Mouse (Mus musculus) liver, embryonic 12.5 days (tissue): ENCODE results near the gene Terf2. TPM values are rescaled to one million over a fixed set of nuclear protein-coding genes. Genes with fewer than 3 reads are reported as not detected.
"Not testable (repeated sequence)": the region's sequence is repeated elsewhere in the genome, so short reads cannot be mapped to it uniquely, and the experiment has no call there.

ENCODE experiments used
- ATAC-seq: fragments of 200-750 bp; cut with Nextera tagmentation; 2 replicates; pipeline ENCODE4 v1.8.0; 2017; ENCODE audit warnings: moderate number of reproducible peaks, mild to moderate bottlenecking, moderate library complexity
- H3K27ac ChIP-seq: fragments of 300-500 bp; sonication (generic); 2 replicates; pipeline ENCODE4 v1.5.1; 2016; ENCODE audit warnings: mild to moderate bottlenecking
- H3K27me3 ChIP-seq: fragments of 300-500 bp; sonication (generic); replicated peaks from 2 replicates; pipeline ENCODE4 v1.6.1; 2016; ENCODE audit warnings: mild to moderate bottlenecking, moderate library complexity
- H3K36me3 ChIP-seq: fragments of 300-500 bp; sonication (generic); 2 replicates; pipeline ENCODE4 v1.6.1; 2016; ENCODE audit warnings: mild to moderate bottlenecking, moderate library complexity
- H3K4me1 ChIP-seq: fragments of 300-500 bp; sonication (generic); 2 replicates; pipeline ENCODE4 v1.6.1; 2016
- H3K4me2 ChIP-seq: fragments of 300-500 bp; sonication (generic); 2 replicates; pipeline ENCODE4 v1.6.1; 2016; ENCODE audit warnings: mild to moderate bottlenecking, moderate library complexity
- H3K4me3 ChIP-seq: fragments of 300-500 bp; sonication (generic); 2 replicates; pipeline ENCODE4 v1.5.1; 2016; ENCODE audit warnings: mild to moderate bottlenecking, moderate library complexity
- H3K9ac ChIP-seq: fragments of 300-500 bp; sonication (generic); 2 replicates; pipeline ENCODE4 v1.6.1; 2016; ENCODE audit warnings: mild to moderate bottlenecking, moderate library complexity
- H3K9me3 ChIP-seq: fragments of 300-500 bp; sonication (generic); replicated peaks from 2 replicates; pipeline ENCODE4 v1.6.1; 2016; ENCODE audit warnings: mild to moderate bottlenecking, moderate library complexity
- WGBS: fragments of 180-500 bp; shearing (Covaris S2); methylation state at CpG from one replicate; pipeline ENCODE4 v1.1.7; 2016; ENCODE audit not compliant: insufficient replicate concordance; 5-methylcytosine and 5-hydroxymethylcytosine counted together
- polyA plus RNA-seq: library from polyadenylated mRNA; unstranded; fragments of >200 nt; fragmentation: Nextera tagmentation; extraction: Ambion mirVana; gene quantifications from 2 replicates; pipeline ENCODE4 v1.2.1, GENCODE M21; 2016

Terf2 gene
- polyA plus RNA-seq, 1 experiment from 2014 or later, result 11.5 TPM

DNA sequence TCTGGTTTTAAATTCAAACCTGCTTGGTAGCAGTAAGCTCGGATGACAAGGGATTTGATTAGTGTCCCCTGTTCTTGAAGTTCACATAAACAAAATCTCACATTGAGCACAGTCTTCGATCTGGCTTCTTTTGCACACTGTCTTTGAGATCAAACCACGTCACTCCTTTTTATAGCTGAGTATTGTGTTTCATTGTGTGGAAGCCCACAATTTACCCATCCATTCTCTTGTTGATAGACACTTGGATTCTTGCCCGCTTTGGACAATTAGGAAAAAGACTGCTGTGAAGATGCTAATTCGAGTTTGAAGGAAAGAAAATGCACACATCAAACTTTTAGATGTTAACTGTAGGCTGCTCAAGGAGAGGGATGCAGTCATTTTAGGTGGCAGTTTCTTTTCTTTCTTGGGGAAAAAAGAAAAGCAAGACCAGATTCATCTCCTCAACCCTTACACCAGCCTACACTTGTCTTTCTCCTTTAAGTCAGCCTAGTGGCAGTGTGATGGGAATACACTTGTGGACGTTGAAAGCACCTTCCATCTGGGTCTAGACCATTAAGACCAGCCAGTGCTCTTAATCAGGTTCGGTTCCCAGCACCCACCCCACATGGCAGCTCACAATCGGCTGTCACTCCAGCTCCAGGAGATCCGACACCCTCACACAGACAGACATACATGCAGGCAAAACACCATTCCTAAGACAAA lies 14.4 kb upstream of the Terf2 start:
- ATAC-seq, result no peak
- Histone ChIP-seq H3K36me3 (no peaks in the 10 kb centered on the region), H3K27ac (no peak overlapping the region), H3K9ac (no peak overlapping the region), H3K4me3 (no peak overlapping the region), H3K4me1 (peaks cover 12% of the 10 kb centered on the region), H3K27me3 (no peaks in the 10 kb centered on the region), H3K9me3 (no peaks in the 10 kb centered on the region), H3K4me2 (no peak overlapping the region)
- 64% methylated on average over 9 of the region's 9 CpGs for WGBS

DNA sequence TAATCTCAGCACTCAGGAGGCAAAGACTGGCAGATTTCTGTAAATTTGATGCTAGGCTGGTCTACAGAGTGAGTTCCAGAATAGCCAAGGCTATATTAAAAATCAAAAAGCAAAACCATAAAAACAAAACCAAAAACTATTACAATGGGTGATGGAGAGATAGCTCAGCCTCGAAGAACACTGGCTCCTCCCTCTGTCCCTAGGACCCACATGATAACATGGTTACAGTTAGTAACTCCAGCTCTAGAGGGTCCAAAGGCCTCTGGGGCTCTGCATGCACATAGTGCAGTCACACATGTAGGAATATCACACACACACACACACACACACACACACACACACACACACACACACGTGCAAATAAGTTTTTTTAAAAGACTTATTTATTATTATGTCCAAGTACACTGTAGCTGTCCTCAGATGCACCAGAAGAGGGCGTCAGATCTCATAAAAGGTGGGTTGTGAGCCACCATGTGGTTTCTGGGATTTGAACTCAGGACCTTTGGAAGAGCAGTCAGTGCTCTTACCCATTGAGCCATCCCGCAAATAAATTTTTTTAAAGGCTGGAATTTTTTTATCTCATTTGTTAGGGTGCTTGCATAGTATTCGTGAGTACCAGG lies 13.6 kb upstream of the Terf2 start:
- no peak overlapping the region for H3K4me2 ChIP-seq
- no peak for ATAC-seq
- 56% methylated on average over 5 of the region's 5 CpGs for WGBS
- H3K4me1 ChIP-seq, result peaks cover 8% of the 10 kb centered on the region
- no peak overlapping the region for H3K4me3 ChIP-seq
- H3K27ac ChIP-seq, result no peak overlapping the region
- H3K36me3 ChIP-seq, result no peaks in the 10 kb centered on the region
- H3K9me3 ChIP-seq, result no peaks in the 10 kb centered on the region
- no peak overlapping the region for H3K9ac ChIP-seq
- no peaks in the 10 kb centered on the region for H3K27me3 ChIP-seq

DNA sequence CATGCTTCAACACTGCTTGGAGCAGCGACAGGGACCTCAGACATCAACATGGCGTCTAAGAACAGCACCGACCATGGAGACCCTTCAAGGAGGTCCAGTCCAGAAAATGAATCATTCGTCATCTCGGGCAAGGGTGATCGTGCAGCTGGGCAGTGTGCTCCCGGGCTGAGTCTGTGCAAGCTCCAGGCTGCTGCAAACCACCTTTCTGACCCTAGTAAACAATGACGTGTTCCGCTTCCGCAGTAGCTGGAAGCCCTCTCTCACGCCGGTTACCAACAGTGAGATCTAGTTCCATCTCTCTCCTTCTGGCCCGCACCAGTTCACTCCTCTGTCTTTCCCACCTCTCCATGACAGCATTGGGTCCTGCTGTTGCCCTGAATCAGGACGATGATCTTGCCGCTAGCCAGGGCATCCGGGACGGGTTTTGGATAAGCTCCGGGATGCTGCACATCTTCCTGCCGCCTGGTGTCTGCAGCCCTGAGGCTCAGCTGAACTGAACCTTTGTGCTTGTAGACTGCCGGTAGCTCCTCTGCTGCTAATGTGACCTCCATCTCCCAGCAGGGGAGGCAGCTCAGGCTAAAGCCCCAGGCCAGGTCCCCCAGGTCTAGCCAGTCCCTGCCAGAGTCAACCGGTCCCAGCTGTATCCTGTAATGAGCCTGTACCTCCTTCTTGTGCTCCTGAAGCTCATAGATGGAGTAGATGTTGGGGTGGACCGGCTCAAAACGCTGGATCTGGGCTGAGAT lies 12.8 kb upstream of the Terf2 start:
- Histone ChIP-seq H3K36me3 (no peaks in the 10 kb centered on the region), H3K27me3 (no peaks in the 10 kb centered on the region), H3K4me2 (peak overlapping the region; percentile 13), H3K4me3 (0 out of 2 replicates have a peak overlapping the region, but pooled peaks have one; percentile 15), H3K27ac (no peak overlapping the region), H3K9ac (no peak overlapping the region), H3K4me1 (peaks cover under 1% of the 10 kb centered on the region), H3K9me3 (no peaks in the 10 kb centered on the region)
- WGBS, result 62% methylated on average over 23 of the region's 23 CpGs
- peak; percentile 47; the same call in 1 of the 2 replicates for ATAC-seq

DNA sequence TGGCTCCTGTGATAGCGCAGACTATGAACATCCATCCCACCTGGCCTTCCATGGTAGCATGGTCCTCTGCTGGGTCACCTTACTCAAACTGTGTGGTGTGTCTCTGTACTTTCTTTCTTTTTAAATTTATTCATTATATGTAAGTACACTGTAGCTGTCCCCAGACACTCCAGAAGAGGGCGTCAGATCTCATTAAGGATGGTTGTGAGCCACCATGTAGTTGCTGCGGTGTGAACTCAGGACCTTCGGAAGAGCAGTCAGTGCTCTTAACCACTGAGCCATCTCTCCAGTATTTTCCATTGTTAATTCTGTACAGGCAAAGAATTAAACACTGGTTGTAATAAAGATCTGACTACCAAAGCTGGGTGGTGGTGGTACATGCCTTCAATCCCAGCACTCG lies 11.7 kb upstream of the Terf2 start:
- not testable (repeated sequence) for H3K4me2 ChIP-seq, H3K36me3 ChIP-seq, H3K27me3 ChIP-seq, H3K27ac ChIP-seq, H3K9me3 ChIP-seq, H3K4me1 ChIP-seq, H3K4me3 ChIP-seq, ATAC-seq, H3K9ac ChIP-seq
- 83% methylated on average over 5 of the region's 5 CpGs for WGBS

DNA sequence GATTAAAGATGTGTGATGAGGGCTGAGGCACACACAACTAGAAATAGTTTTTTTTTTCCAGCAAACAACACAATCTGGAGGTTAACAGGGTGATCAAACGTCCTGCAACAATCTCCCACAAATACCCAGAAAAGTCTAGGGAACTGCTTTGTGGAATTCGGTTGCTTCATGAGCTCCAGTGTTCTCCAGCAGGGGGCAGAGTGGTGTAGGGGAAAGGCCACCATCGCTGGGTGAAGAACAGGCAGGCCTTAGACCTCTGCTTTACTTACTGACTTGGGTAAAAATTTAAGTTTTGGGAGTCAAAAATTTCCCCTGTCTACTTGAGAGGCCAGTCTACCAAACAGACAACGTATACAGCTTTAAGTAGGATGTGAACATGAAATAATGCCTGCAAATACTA lies 8.2 kb upstream of the Terf2 start:
- no peak for ATAC-seq
- H3K9me3 ChIP-seq, result no peaks in the 10 kb centered on the region
- no peaks in the 10 kb centered on the region for H3K36me3 ChIP-seq
- no peak overlapping the region for H3K4me2 ChIP-seq
- H3K9ac ChIP-seq, result no peak overlapping the region
- no peak overlapping the region for H3K4me3 ChIP-seq
- WGBS, result 8% methylated on average over 4 of the region's 4 CpGs
- H3K27ac ChIP-seq, result no peak overlapping the region
- H3K27me3 ChIP-seq, result no peaks in the 10 kb centered on the region
- no peaks in the 10 kb centered on the region; the same call in 1 of the 2 replicates for H3K4me1 ChIP-seq

GRCm38 (mm10) chr8:107100635-107101034 lies 4.3 kb upstream of the Terf2 start:
- no peak for ATAC-seq
- WGBS, result 73% methylated on average over 2 of the region's 2 CpGs
- Histone ChIP-seq H3K4me3 (no peak overlapping the region), H3K27ac (no peak overlapping the region), H3K36me3 (no peaks in the 10 kb centered on the region), H3K9me3 (no peaks in the 10 kb centered on the region), H3K27me3 (no peaks in the 10 kb centered on the region), H3K4me1 (peaks cover 5% of the 10 kb centered on the region), H3K9ac (no peak overlapping the region), H3K4me2 (no peak overlapping the region)

- Histone ChIP-seq H3K27me3 (no peaks in the 10 kb centered on the region), H3K9ac (peak overlapping the region; percentile 95), H3K4me2 (peak overlapping the region; percentile 80), H3K4me3 (peak overlapping the region; percentile 87), H3K36me3 (peaks cover 39% of the 10 kb centered on the region), H3K4me1 (peaks cover 33% of the 10 kb centered on the region), H3K9me3 (no peaks in the 10 kb centered on the region), H3K27ac (peak overlapping the region; percentile 96)
- no peak for ATAC-seq
- whole genome bisulfite sequencing, result 1% methylated on average over 43 of the region's 53 CpGs
Measured at GRCm38 (mm10) chr8:107095717-107096365, 506 bp downstream of the Terf2 start.

GRCm38 (mm10) chr8:107090531-107090930 lies 5.8 kb downstream of the Terf2 start:
- Histone ChIP-seq H3K36me3 (peaks cover 89% of the 10 kb centered on the region), H3K4me3 (no peak overlapping the region), H3K9me3 (no peaks in the 10 kb centered on the region), H3K27ac (no peak overlapping the region), H3K4me2 (no peak overlapping the region), H3K4me1 (peaks cover 28% of the 10 kb centered on the region), H3K9ac (no peak overlapping the region), H3K27me3 (no peaks in the 10 kb centered on the region)
- 88% methylated on average over 7 of the region's 7 CpGs for WGBS
- ATAC-seq, result no peak

- Histone ChIP-seq H3K9me3 (no peaks in the 10 kb centered on the region), H3K36me3 (peaks cover 96% of the 10 kb centered on the region)
Measured at GRCm38 (mm10) chr8:107088526-107089063, 7.8 kb downstream of the Terf2 start.

GRCm38 (mm10) chr8:107086018-107086417 lies 10.3 kb downstream of the Terf2 start:
- Histone ChIP-seq H3K27ac (no peak overlapping the region), H3K36me3 (peaks cover 96% of the 10 kb centered on the region), H3K4me3 (no peak overlapping the region), H3K27me3 (no peaks in the 10 kb centered on the region), H3K9ac (no peak overlapping the region), H3K4me1 (no peaks in the 10 kb centered on the region), H3K9me3 (no peaks in the 10 kb centered on the region), H3K4me2 (no peak overlapping the region)
- ATAC-seq, result no peak
- WGBS, result 94% methylated on average over 5 of the region's 5 CpGs

More at GRCm38 (mm10) chr8:107088526-107089063, 7.8 kb downstream of the Terf2 start:
- Histone ChIP-seq H3K4me2 (no peak overlapping the region), H3K27ac (no peak overlapping the region), H3K27me3 (no peaks in the 10 kb centered on the region), H3K4me1 (peaks cover 8% of the 10 kb centered on the region), H3K9ac (no peak overlapping the region), H3K4me3 (no peak overlapping the region)
- no peak for ATAC-seq
- 87% methylated on average over 5 of the region's 5 CpGs for WGBS

GRCm38 (mm10) chr8:107085358-107085757 lies 11.0 kb downstream of the Terf2 start:
- Histone ChIP-seq H3K4me3 (no peak overlapping the region), H3K4me2 (no peak overlapping the region), H3K36me3 (peaks cover 96% of the 10 kb centered on the region), H3K9ac (no peak overlapping the region), H3K27me3 (no peaks in the 10 kb centered on the region), H3K4me1 (no peaks in the 10 kb centered on the region), H3K9me3 (no peaks in the 10 kb centered on the region), H3K27ac (no peak overlapping the region)
- ATAC-seq, result no peak
- 88% methylated on average over 17 of the region's 17 CpGs for WGBS
